Mouse (Mus musculus) Patski (cell line): ENCODE measurements around the gene Utp4. TPM values are rescaled to one million over a fixed set of nuclear protein-coding genes. Genes with fewer than 3 reads are reported as not detected.
"Not testable (repeated sequence)": the region's sequence is repeated elsewhere in the genome, so short reads cannot be mapped to it uniquely, and the experiment has no call there.

Experiments
- ATAC-seq: fragments of 100-300 bp; one replicate; pipeline ENCODE4 v1.8.0; 2021
- CTCF ChIA-PET: fragments of 350-600 bp; sonication (Branson Sonifier 250); formaldehyde crosslinking; loops from one replicate; lab custom pipeline; 2022; ENCODE audit warnings: inconsistent platforms; lab: Charles Lee
- POLR2A ChIA-PET: fragments of 350-600 bp; sonication (Branson Sonifier 250); formaldehyde crosslinking; loops from one replicate; lab custom pipeline; 2022; ENCODE audit warnings: antibody characterized with exemption, inconsistent platforms; lab: Charles Lee
- DNase-seq: peaks from one replicate; pipeline ENCODE4 v3.0.0-alpha.2; 2011; ENCODE audit warnings: low read depth, low spot score
- H3K27me3 ChIP-seq: fragments of 371-371 bp; one replicate; pipeline ENCODE4 v1.5.1; 2021
- CTCF ChIP-seq: fragments of 100-300 bp; IDR thresholded peaks from one replicate; pipeline ENCODE4 v1.5.1; 2021
- in situ Hi-C: fragments of 300-500 bp; cut with MboI; formaldehyde crosslinking; loops from 3 replicates; pipeline ENCODE4 v1.11.1; 2018; ENCODE audit warnings: low pct_unique_long_range_greater_than_20kb, mixed read lengths
- polyA plus RNA-seq: library from polyadenylated mRNA; unstranded; gene quantifications from one replicate; pipeline ENCODE4 v1.2.3, GENCODE M21; 2021

Utp4 gene
- polyA plus RNA-seq, 1 experiment from 2014 or later, result 47.0 TPM

- TF ChIP-seq CTCF, result peak; percentile 51
- POLR2A ChIA-PET, result no interaction called here
- DNase-seq (no peak), ATAC-seq (no peak)
- no peaks in the 10 kb centered on the region for H3K27me3 ChIP-seq
- CTCF ChIA-PET, result no interaction called here
- in situ Hi-C loops, result no loop called here
Observed at GRCm38 (mm10) chr8:106927247-106927646, 33.8 kb downstream of the Utp4 start.

GRCm38 (mm10) chr8:106928182-106928581, 34.7 kb downstream of the Utp4 start:
- ChIA-PET CTCF (interaction anchor here (1.5 kb wide), 1 partner anchor 74 kb away, joined by 5 read pairs; no protein-coding TSS in a partner anchor), POLR2A (interaction anchor here (0.6 to 1.3 kb wide), 2 partner anchors 15 to 21 kb away, joined by 3 to 8 read pairs; no protein-coding TSS in a partner anchor)
- DNase-seq, H3K27me3 ChIP-seq, ATAC-seq, in situ Hi-C loops: not testable (repeated sequence)

GRCm38 (mm10) chr8:106929155-106929913, 35.9 kb downstream of the Utp4 start:
- DNase-seq (no peak), ATAC-seq (peak; percentile 67)
- POLR2A ChIA-PET, result interaction anchor here (0.6 to 1.3 kb wide), 3 partner anchors 22 to 1866 kb away, joined by 3 to 8 read pairs (median 4); no protein-coding TSS in a partner anchor
- no peaks in the 10 kb centered on the region for H3K27me3 ChIP-seq
- no peak for TF ChIP-seq CTCF
- CTCF ChIA-PET, result interaction anchor here (0.9 to 2.7 kb wide), 4 partner anchors 19 to 82 kb away, joined by 3 to 7 read pairs (median 4); no protein-coding TSS in a partner anchor
- in situ Hi-C loops, result no loop called here

GRCm38 (mm10) chr8:106929921-106930320, 36.5 kb downstream of the Utp4 start:
- no peak for DNase-seq
- in situ Hi-C loops, result no loop called here
- CTCF ChIA-PET, result interaction anchor here (1.0 to 2.7 kb wide), 5 partner anchors 13 to 84 kb away, joined by 3 to 7 read pairs (median 3); no protein-coding TSS in a partner anchor

GRCm38 (mm10) chr8:106932376-106933065, 39.1 kb downstream of the Utp4 start:
- TF ChIP-seq CTCF, result no peak
- no peak for ATAC-seq
- ChIA-PET CTCF (interaction anchor here (1.5 kb wide), 1 partner anchor 70 kb away, joined by 4 read pairs; no protein-coding TSS in a partner anchor), POLR2A (interaction anchor here (1.4 kb wide), 1 partner anchor 10 kb away, joined by 4 read pairs; no protein-coding TSS in a partner anchor)
- no peak for DNase-seq
- in situ Hi-C loops, result no loop called here
- H3K27me3 ChIP-seq, result no peaks in the 10 kb centered on the region

More at GRCm38 (mm10) chr8:106929921-106930320, 36.5 kb downstream of the Utp4 start:
- no peak for ATAC-seq
- H3K27me3 ChIP-seq, result no peaks in the 10 kb centered on the region
- no peak for TF ChIP-seq CTCF
- POLR2A ChIA-PET, result interaction anchor here (1.1 kb wide), 1 partner anchor 13 kb away, joined by 3 read pairs; no protein-coding TSS in a partner anchor

- POLR2A ChIA-PET, result interaction anchor here (0.6 to 0.9 kb wide), 2 partner anchors 8 to 46 kb away, joined by 3 read pairs; no protein-coding TSS in a partner anchor
- ATAC-seq (no peak), DNase-seq (no peak)
- no peak for TF ChIP-seq CTCF
- no peaks in the 10 kb centered on the region for H3K27me3 ChIP-seq
- in situ Hi-C loops, result no loop called here
- CTCF ChIA-PET, result interaction anchor here (1.7 kb wide), 1 partner anchor 37 kb away, joined by 6 read pairs; no protein-coding TSS in a partner anchor
Observed at GRCm38 (mm10) chr8:106933506-106934143, 40.2 kb downstream of the Utp4 start.

GRCm38 (mm10) chr8:106934226-106934977, 41.0 kb downstream of the Utp4 start:
- DNase-seq (no peak), ATAC-seq (no peak)
- ChIA-PET CTCF (interaction anchor here (0.7 to 1.7 kb wide), 4 partner anchors 29 to 68 kb away, joined by 3 to 6 read pairs (median 3); no protein-coding TSS in a partner anchor), POLR2A (interaction anchor here (0.6 to 1.5 kb wide), 5 partner anchors 35 to 131 kb away, joined by 3 to 11 read pairs (median 5); partner anchors contain the start of gene Tmed6)
- in situ Hi-C loops, result no loop called here
- TF ChIP-seq CTCF, result no peak
- no peaks in the 10 kb centered on the region for H3K27me3 ChIP-seq

GRCm38 (mm10) chr8:106935324-106935869, 42.0 kb downstream of the Utp4 start, which contains the start of gene Sntb2:
TSS of gene Sntb2 (plus strand) at chr8:106935750.
- no peak for TF ChIP-seq CTCF
- DNase-seq (no peak), ATAC-seq (peak; percentile 45)
- ChIA-PET CTCF (interaction anchor here (0.7 to 1.7 kb wide), 4 partner anchors 30 to 67 kb away, joined by 3 to 6 read pairs (median 3); no protein-coding TSS in a partner anchor), POLR2A (interaction anchor here (0.6 to 1.5 kb wide), 11 partner anchors 18 to 195 kb away, joined by 3 to 11 read pairs (median 4); partner anchors contain the start of gene Tmed6)
- H3K27me3 ChIP-seq, result no peaks in the 10 kb centered on the region
- in situ Hi-C loops, result no loop called here
